Mouse (Mus musculus) limb, embryonic 11.5 days (tissue): ENCODE measurements at regions not wholly inside any gene's neighbourhood (a gene's known extent, or its start where the extent isn't known, plus 50 kb on each side); places are given as distances from the start of the nearest gene placed in this dataset.

Experiments
- ATAC-seq: fragments of 200-750 bp; cut with Nextera tagmentation; 2 replicates; pipeline ENCODE4 v1.8.0; 2017; ENCODE audit warnings: low read depth; ENCODE audit not compliant: insufficient number of reproducible peaks, low FRiP score, low TSS enrichment
- DNase-seq: peaks from one replicate; pipeline ENCODE4 v3.0.0-alpha.2; 2015; ENCODE audit warnings: low spot score
- H3K27ac ChIP-seq: fragments of 300-500 bp; sonication (generic); replicated peaks from 2 replicates; pipeline ENCODE4 v1.5.1; 2014; ENCODE audit warnings: low read depth, mild to moderate bottlenecking, low read length
- H3K27me3 ChIP-seq: fragments of 300-500 bp; sonication (generic); 2 replicates; pipeline ENCODE4 v1.6.1; 2014; ENCODE audit warnings: mild to moderate bottlenecking, low read length, mixed read lengths; ENCODE audit not compliant: control insufficient read depth, insufficient read depth
- H3K36me3 ChIP-seq: fragments of 300-500 bp; sonication (generic); 2 replicates; pipeline ENCODE4 v1.6.1; 2014; ENCODE audit warnings: mild to moderate bottlenecking, low read length, moderate library complexity, mixed read lengths; ENCODE audit not compliant: control insufficient read depth, insufficient read depth
- H3K4me1 ChIP-seq: fragments of 300-500 bp; sonication (generic); 2 replicates; pipeline ENCODE4 v1.6.1; 2014; ENCODE audit warnings: low read length, mixed read lengths; ENCODE audit not compliant: control insufficient read depth, insufficient read depth
- H3K4me2 ChIP-seq: fragments of 300-500 bp; sonication (generic); 2 replicates; pipeline ENCODE4 v1.6.1; 2014; ENCODE audit warnings: low read depth, mild to moderate bottlenecking, moderate library complexity; ENCODE audit not compliant: severe bottlenecking
- H3K4me3 ChIP-seq: fragments of 300-500 bp; sonication (generic); 2 replicates; pipeline ENCODE4 v1.5.1; 2014; ENCODE audit warnings: low read depth, low read length
- H3K9ac ChIP-seq: fragments of 300-500 bp; sonication (generic); 2 replicates; pipeline ENCODE4 v1.6.1; 2014; ENCODE audit warnings: mild to moderate bottlenecking, low read length
- H3K9me3 ChIP-seq: fragments of 300-500 bp; sonication (generic); 2 replicates; pipeline ENCODE4 v1.6.1; 2016; ENCODE audit warnings: low read length; ENCODE audit not compliant: control insufficient read depth
- WGBS: fragments of 180-500 bp; shearing (Covaris S2); extraction: QIAGEN DNeasy Blood & Tissue Kit; methylation state at CpG from one replicate; pipeline ENCODE4 v1.1.7; 2014; 5-methylcytosine and 5-hydroxymethylcytosine counted together

- Histone ChIP-seq H3K4me3 (no peak overlapping the region), H3K27me3 (no peaks in the 10 kb centered on the region), H3K9me3 (no peaks in the 10 kb centered on the region), H3K9ac (no peak overlapping the region), H3K36me3 (no peaks in the 10 kb centered on the region), H3K4me2 (no peak overlapping the region), H3K27ac (no peak overlapping the region), H3K4me1 (no peaks in the 10 kb centered on the region)
- ATAC-seq (no peak), DNase-seq (no peak)
- 92% methylated on average over 2 of the region's 2 CpGs for WGBS
Measured at GRCm38 (mm10) chr12:98009175-98009574, 250.1 kb downstream of the Galc start.

- Histone ChIP-seq H3K4me3 (no peak overlapping the region), H3K27ac (no peak overlapping the region), H3K9me3 (no peaks in the 10 kb centered on the region), H3K4me1 (no peaks in the 10 kb centered on the region), H3K36me3 (no peaks in the 10 kb centered on the region), H3K4me2 (no peak overlapping the region), H3K9ac (no peak overlapping the region), H3K27me3 (no peaks in the 10 kb centered on the region)
- DNase-seq = no peak
- WGBS = 83% methylated on average over 5 of the region's 5 CpGs
- no peak for ATAC-seq
Measured at GRCm38 (mm10) chr12:98005671-98006469, 253.4 kb downstream of the Galc start.

GRCm38 (mm10) chr12:98002217-98002616, 257.0 kb downstream of the Galc start:
- no peaks in the 10 kb centered on the region for H3K4me1 ChIP-seq
- no peak overlapping the region for H3K4me2 ChIP-seq
- WGBS = 86% methylated on average over 5 of the region's 5 CpGs
- no peaks in the 10 kb centered on the region for H3K27me3 ChIP-seq
- DNase-seq (no peak), ATAC-seq (no peak)
- H3K9ac ChIP-seq = no peak overlapping the region
- no peaks in the 10 kb centered on the region for H3K9me3 ChIP-seq
- H3K4me3 ChIP-seq = no peak overlapping the region
- H3K36me3 ChIP-seq = no peaks in the 10 kb centered on the region
- no peak overlapping the region for H3K27ac ChIP-seq

GRCm38 (mm10) chr12:97994884-97995283, 264.4 kb downstream of the Galc start:
- DNase-seq = no peak
- WGBS = 62% methylated on average over 1 of the region's 1 CpGs
- H3K27me3 ChIP-seq = no peaks in the 10 kb centered on the region
- H3K27ac ChIP-seq = no peak overlapping the region
- H3K9me3 ChIP-seq = no peaks in the 10 kb centered on the region
- no peaks in the 10 kb centered on the region for H3K36me3 ChIP-seq
- ATAC-seq = no peak
- no peak overlapping the region for H3K4me2 ChIP-seq
- no peak overlapping the region for H3K4me3 ChIP-seq
- H3K9ac ChIP-seq = no peak overlapping the region
- H3K4me1 ChIP-seq = no peaks in the 10 kb centered on the region

GRCm38 (mm10) chr12:97993937-97994336, 265.3 kb downstream of the Galc start:
- H3K9me3 ChIP-seq = no peaks in the 10 kb centered on the region
- no peaks in the 10 kb centered on the region for H3K36me3 ChIP-seq
- no peak overlapping the region for H3K27ac ChIP-seq
- no peaks in the 10 kb centered on the region for H3K27me3 ChIP-seq
- DNase-seq (no peak), ATAC-seq (no peak)
- H3K4me3 ChIP-seq = no peak overlapping the region
- H3K4me2 ChIP-seq = no peak overlapping the region
- H3K4me1 ChIP-seq = no peaks in the 10 kb centered on the region
- H3K9ac ChIP-seq = no peak overlapping the region
- 84% methylated on average over 3 of the region's 3 CpGs for WGBS

- Histone ChIP-seq H3K36me3 (no peaks in the 10 kb centered on the region), H3K4me3 (no peak overlapping the region), H3K9me3 (no peaks in the 10 kb centered on the region), H3K4me2 (no peak overlapping the region), H3K9ac (no peak overlapping the region), H3K27me3 (no peaks in the 10 kb centered on the region), H3K4me1 (no peaks in the 10 kb centered on the region), H3K27ac (no peak overlapping the region)
- 98% methylated on average over 1 of the region's 1 CpGs for WGBS
- DNase-seq (no peak), ATAC-seq (no peak)
Measured at GRCm38 (mm10) chr12:97983390-97983789, 275.9 kb downstream of the Galc start.

- WGBS = 82% methylated on average over 3 of the region's 3 CpGs
Measured at GRCm38 (mm10) chr12:97978668-97979067, 280.6 kb downstream of the Galc start.

GRCm38 (mm10) chr12:97978178-97978651, 281.0 kb downstream of the Galc start:
- no peak for ATAC-seq

More at GRCm38 (mm10) chr12:97978668-97979067, 280.6 kb downstream of the Galc start:
- H3K4me3 ChIP-seq = no peak overlapping the region
- DNase-seq (no peak), ATAC-seq (no peak)
- no peaks in the 10 kb centered on the region for H3K27me3 ChIP-seq
- H3K27ac ChIP-seq = no peak overlapping the region
- no peak overlapping the region for H3K4me2 ChIP-seq
- no peak overlapping the region for H3K9ac ChIP-seq
- H3K36me3 ChIP-seq = no peaks in the 10 kb centered on the region
- no peaks in the 10 kb centered on the region for H3K9me3 ChIP-seq
- H3K4me1 ChIP-seq = no peaks in the 10 kb centered on the region

GRCm38 (mm10) chr12:97977633-97978032, 281.6 kb downstream of the Galc start:
- WGBS = 78% methylated on average over 3 of the region's 3 CpGs
- Histone ChIP-seq H3K4me3 (no peak overlapping the region), H3K9me3 (no peaks in the 10 kb centered on the region), H3K4me1 (no peaks in the 10 kb centered on the region), H3K27ac (no peak overlapping the region), H3K27me3 (no peaks in the 10 kb centered on the region), H3K36me3 (no peaks in the 10 kb centered on the region), H3K9ac (no peak overlapping the region), H3K4me2 (no peak overlapping the region)
- ATAC-seq = no peak
- no peak for DNase-seq

More at GRCm38 (mm10) chr12:97978178-97978651, 281.0 kb downstream of the Galc start:
- DNase-seq = no peak
- Histone ChIP-seq H3K4me3 (no peak overlapping the region), H3K9ac (no peak overlapping the region), H3K4me2 (no peak overlapping the region), H3K4me1 (no peaks in the 10 kb centered on the region), H3K36me3 (no peaks in the 10 kb centered on the region), H3K27ac (no peak overlapping the region), H3K27me3 (no peaks in the 10 kb centered on the region), H3K9me3 (no peaks in the 10 kb centered on the region)
- 83% methylated on average over 8 of the region's 8 CpGs for WGBS
